Mouse (Mus musculus): ENCODE data around the gene Foxo3.

- TF ChIP-seq CTCF (IDR thresholded peaks at IDR 0.05; ENCODE audit: borderline replicate concordance, control insufficient read depth, extremely low read depth, insufficient read depth, low read length, poor library complexity) (no peak), POLR2A (IDR thresholded peaks at IDR 0.05; ENCODE audit: control insufficient read depth, extremely low read depth, insufficient read depth, low read length, poor library complexity) (no peak)
These were observed 81.8 kb downstream of the Foxo3 start for GRCm38 (mm10) chr10:42194784-42195183.
